Mouse (Mus musculus) adrenal gland, postnatal 36 days (tissue): ENCODE data around the gene Fam189a1. TPM values are rescaled to one million over a fixed set of nuclear protein-coding genes. Genes with fewer than 3 reads are reported as not detected.

Source experiments
- DNase-seq, 2 experiments: peaks; one replicate each; pipeline ENCODE4 v3.0.0; 2021; ENCODE audit warnings: mixed read lengths in 1 of 2
- total RNA-seq, 2 experiments: library from RNA; stranded (reverse); gene quantifications; 2 replicates each; pipeline ENCODE4 v1.2.3; 2021

Fam189a1 gene
- total RNA-seq, 2 experiments from 2014 or later, result 0.23 to 0.30 TPM

DNA sequence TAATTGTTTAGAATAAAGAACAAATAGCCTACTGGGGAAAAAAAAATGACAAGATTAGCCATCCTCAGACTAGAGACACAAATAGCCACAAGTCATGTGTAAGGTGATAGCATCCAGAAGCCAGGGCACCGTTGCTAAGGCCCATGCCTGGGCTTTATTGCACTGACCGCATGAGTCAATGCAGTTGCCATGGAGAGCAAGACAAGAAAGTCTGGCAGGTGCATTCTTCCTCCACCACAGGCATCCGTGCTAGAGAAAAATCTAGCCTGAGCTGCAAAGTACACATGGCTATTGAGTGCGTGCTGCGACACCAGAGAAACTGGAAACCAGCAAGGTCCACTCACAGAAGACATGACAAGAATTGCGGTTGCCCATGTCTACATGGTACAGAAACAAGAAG lies 347.5 kb downstream of the Fam189a1 start:
- no peak for DNase-seq

- no peak for DNase-seq
These were observed 351.3 kb downstream of the Fam189a1 start for GRCm38 (mm10) chr7:64805100-64805499.

- peak in 1 of 2 experiments; percentile 20 for DNase-seq
These were observed 360.8 kb downstream of the Fam189a1 start for GRCm38 (mm10) chr7:64795554-64795953.

DNA sequence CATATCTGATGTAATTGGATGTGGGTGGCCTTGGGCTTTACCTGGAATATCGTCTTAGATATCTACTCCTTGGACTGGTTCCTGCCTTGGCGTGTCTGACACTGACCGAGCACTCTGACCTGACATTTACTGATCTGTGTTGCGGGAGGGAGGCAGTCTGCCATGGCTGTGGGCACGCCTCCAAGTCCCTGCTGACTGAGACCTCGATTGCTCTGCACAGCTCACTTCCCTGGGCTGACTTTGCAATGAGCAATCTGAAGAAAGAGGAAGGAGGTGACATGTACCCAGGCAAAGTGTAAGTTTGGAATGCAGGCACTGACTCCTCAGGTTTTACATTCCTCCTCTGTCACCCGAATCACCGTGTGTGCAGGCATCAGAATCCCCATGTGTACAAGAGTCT lies 364.3 kb downstream of the Fam189a1 start:
- peak; percentile 90 to 92 for DNase-seq

GRCm38 (mm10) chr7:64791145-64791544 lies 365.2 kb downstream of the Fam189a1 start:
- no peak for DNase-seq

GRCm38 (mm10) chr7:64785040-64785439 lies 371.3 kb downstream of the Fam189a1 start:
- no peak for DNase-seq

GRCm38 (mm10) chr7:64779501-64779900 lies 376.9 kb downstream of the Fam189a1 start:
- peak; percentile 21 to 24 for DNase-seq

- no peak for DNase-seq
These were observed 379.5 kb downstream of the Fam189a1 start for GRCm38 (mm10) chr7:64776708-64777489.

- DNase-seq, result no peak
These were observed 382.9 kb downstream of the Fam189a1 start for GRCm38 (mm10) chr7:64773465-64773864.

DNA sequence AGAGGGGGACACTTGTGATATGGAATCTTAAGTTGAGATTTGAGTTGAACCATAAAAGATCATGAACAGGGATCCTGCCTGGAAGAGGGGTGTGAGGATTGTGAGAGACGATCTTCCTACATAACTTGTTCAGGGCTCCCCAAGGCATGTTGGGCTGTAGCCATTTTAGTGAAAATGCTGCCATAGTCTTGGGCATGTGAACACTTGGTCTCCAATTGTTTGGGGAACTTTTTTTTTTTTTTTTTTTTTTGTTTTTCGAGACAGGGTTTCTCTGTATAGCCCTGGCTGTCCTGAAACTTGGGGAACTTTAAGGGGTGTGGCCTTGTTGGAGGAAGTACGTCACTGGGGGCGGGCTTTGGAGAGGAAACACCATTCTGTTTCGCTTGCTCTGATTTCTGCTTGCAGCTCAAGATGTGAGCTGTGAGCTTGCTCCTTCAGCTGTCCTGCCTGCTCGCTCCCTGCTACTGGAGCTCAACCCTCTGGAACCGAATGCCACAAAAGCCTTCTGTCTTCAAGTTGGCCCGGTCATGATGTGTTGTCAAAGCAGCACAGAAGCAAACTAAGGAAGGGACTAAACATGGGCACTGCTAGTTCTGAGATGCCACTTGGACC lies 385.5 kb downstream of the Fam189a1 start:
- DNase-seq, result no peak

- no peak for DNase-seq
These were observed 386.6 kb downstream of the Fam189a1 start for GRCm38 (mm10) chr7:64769768-64770167.

GRCm38 (mm10) chr7:64765595-64765994 lies 390.8 kb downstream of the Fam189a1 start:
- DNase-seq, result no peak

DNA sequence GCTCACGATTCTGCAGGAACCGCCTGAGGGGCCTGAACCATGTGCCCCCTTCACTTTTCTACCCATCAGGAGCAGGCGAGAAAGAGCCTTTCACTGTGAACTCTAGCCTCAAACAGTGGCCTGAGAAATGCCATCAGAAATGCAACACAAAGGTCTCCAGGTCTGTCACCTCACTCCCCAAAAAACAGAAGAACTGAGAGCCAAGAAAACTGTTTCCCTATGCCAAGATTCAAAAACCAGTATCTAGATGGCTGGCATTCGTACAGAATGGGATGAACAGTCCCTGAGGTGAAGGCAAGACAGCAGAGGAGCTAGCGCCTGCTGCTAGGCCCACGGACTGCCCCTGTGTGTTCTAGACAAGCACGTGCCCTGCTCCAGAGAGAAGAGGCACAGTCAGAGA lies 401.2 kb downstream of the Fam189a1 start:
- DNase-seq, result no peak

- peak; percentile 68 to 69 for DNase-seq
These were observed 402.2 kb downstream of the Fam189a1 start for GRCm38 (mm10) chr7:64754161-64754560.

GRCm38 (mm10) chr7:64753678-64754077 lies 402.7 kb downstream of the Fam189a1 start:
- peak; percentile 32 to 45 for DNase-seq

- DNase-seq, result no peak
These were observed 404.2 kb downstream of the Fam189a1 start for GRCm38 (mm10) chr7:64752133-64752532.

DNA sequence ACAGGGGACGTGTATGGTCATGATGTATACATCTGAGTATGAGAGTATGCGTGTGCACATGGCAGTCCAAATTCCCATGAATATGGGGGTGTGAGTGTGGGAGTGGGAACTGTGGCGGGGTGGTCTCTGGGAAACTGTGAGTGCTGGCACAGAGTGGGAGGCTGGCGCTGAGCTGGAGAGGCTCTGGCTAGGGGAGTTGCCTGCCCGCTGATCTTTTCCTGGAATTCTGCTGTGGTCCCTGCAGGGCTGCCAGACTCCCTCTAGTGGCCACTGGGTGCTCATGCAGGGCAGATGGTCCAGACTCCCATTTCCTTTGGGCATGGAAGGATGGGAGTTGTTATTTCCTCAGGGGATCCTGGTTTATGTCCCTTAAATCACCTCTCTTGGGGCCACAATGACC lies 404.9 kb downstream of the Fam189a1 start:
- DNase-seq, result peak; percentile 52 to 69

DNA sequence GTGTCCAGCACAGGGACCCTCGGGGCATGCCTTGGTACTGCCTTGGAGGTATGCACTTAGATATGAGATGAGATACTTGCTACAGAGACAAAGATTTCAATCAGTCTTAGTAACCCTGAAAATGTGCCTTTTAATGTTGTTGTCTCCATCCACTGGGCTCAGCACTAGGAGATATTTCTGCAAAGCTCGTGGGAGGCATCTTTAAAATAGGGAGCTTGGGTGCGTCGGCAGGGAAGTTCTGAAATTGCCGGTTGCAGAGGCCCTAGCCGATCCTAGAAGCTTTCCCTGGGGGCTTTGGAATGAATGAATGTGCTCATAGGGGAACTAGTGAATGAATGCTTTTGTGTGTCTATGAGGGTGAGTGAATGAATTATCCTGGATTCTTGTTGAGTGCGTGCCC lies 412.8 kb downstream of the Fam189a1 start:
- no peak for DNase-seq

GRCm38 (mm10) chr7:64741333-64742307 lies 414.8 kb downstream of the Fam189a1 start:
- DNase-seq, result peak; percentile 77

GRCm38 (mm10) chr7:64739131-64739530 lies 417.2 kb downstream of the Fam189a1 start:
- no peak for DNase-seq

DNA sequence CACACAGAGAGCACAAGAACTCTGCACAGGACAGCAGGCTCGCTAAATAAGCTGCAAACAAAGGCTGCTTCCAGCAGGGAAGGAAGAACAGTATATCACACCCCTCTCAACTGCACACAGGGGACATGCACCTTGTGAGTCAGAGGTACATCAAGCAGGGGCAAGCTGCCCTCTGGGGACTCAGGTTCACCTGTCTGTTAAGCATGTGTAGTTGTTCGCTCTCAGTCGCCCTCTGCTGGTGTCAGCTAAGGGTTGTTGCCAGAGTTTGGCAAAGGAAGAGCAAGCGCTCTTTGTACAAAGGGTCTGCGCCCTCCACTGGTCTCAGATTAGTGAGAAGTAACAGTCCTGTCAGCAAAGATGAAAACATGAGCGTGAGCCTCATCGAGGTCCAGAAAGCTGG lies 426.6 kb downstream of the Fam189a1 start:
- peak; percentile 38 to 54 for DNase-seq

- no peak for DNase-seq
These were observed 427.6 kb downstream of the Fam189a1 start for GRCm38 (mm10) chr7:64728816-64729215.
